Mouse (Mus musculus) midbrain, embryonic 12.5 days (tissue): ENCODE results near the gene Gm17949. TPM values are rescaled to one million over a fixed set of nuclear protein-coding genes. Genes with fewer than 3 reads are reported as not detected.
"Not testable (repeated sequence)": the region's sequence is repeated elsewhere in the genome, so short reads cannot be mapped to it uniquely, and the experiment has no call there.

Source experiments
- ATAC-seq: fragments of 200-750 bp; cut with Nextera tagmentation; 2 replicates; pipeline ENCODE4 v1.8.0; 2017; ENCODE audit warnings: low read depth, moderate TSS enrichment, moderate library complexity; ENCODE audit not compliant: low FRiP score
- H3K27ac ChIP-seq: fragments of 300-500 bp; sonication (generic); replicated peaks from 2 replicates; pipeline ENCODE4 v1.5.1; 2016; ENCODE audit warnings: mild to moderate bottlenecking
- H3K27me3 ChIP-seq: fragments of 300-500 bp; sonication (generic); 2 replicates; pipeline ENCODE4 v1.6.1; 2016; ENCODE audit warnings: mild to moderate bottlenecking
- H3K36me3 ChIP-seq: fragments of 300-500 bp; sonication (generic); 2 replicates; pipeline ENCODE4 v1.6.1; 2016
- H3K4me1 ChIP-seq: fragments of 300-500 bp; sonication (generic); 2 replicates; pipeline ENCODE4 v1.6.1; 2016
- H3K4me2 ChIP-seq: fragments of 300-500 bp; sonication (generic); replicated peaks from 2 replicates; pipeline ENCODE4 v1.6.1; 2016; ENCODE audit warnings: mild to moderate bottlenecking, moderate library complexity
- H3K4me3 ChIP-seq: fragments of 300-500 bp; sonication (generic); 2 replicates; pipeline ENCODE4 v1.5.1; 2016; ENCODE audit warnings: mild to moderate bottlenecking
- H3K9ac ChIP-seq: fragments of 300-500 bp; sonication (generic); replicated peaks from 2 replicates; pipeline ENCODE4 v1.6.1; 2016; ENCODE audit warnings: mild to moderate bottlenecking, moderate library complexity
- H3K9me3 ChIP-seq: fragments of 300-500 bp; sonication (generic); 2 replicates; pipeline ENCODE4 v1.6.1; 2016; ENCODE audit warnings: mild to moderate bottlenecking
- WGBS: fragments of 180-500 bp; shearing (Covaris S2); methylation state at CpG from one replicate; pipeline ENCODE4 v1.1.7; 2016; 5-methylcytosine and 5-hydroxymethylcytosine counted together
- polyA plus RNA-seq: library from polyadenylated mRNA; unstranded; fragments of >200 nt; fragmentation: Nextera tagmentation; extraction: Ambion mirVana; gene quantifications from 2 replicates; pipeline ENCODE4 v1.2.1, GENCODE M21; 2016

Gm17949 gene
- polyA plus RNA-seq, 1 experiment from 2014 or later = 0.34 TPM

GRCm38 (mm10) chr17:57027471-57027870, 16.2 kb downstream of the Gm17949 start:
- WGBS = 92% methylated on average over 4 of the region's 4 CpGs
- no peak overlapping the region for H3K9ac ChIP-seq
- H3K4me2 ChIP-seq = no peak overlapping the region
- H3K4me3 ChIP-seq = no peak overlapping the region
- H3K4me1 ChIP-seq = peaks cover 20% of the 10 kb centered on the region
- H3K9me3 ChIP-seq = no peaks in the 10 kb centered on the region
- H3K27me3 ChIP-seq = no peaks in the 10 kb centered on the region
- no peak overlapping the region for H3K27ac ChIP-seq
- H3K36me3 ChIP-seq = peaks cover 67% of the 10 kb centered on the region
- no peak for ATAC-seq

- Histone ChIP-seq H3K27ac (no peak overlapping the region), H3K9ac (peak overlapping the region; percentile 100), H3K4me3 (peak overlapping the region; percentile 99), H3K4me1 (peaks cover 26% of the 10 kb centered on the region), H3K36me3 (peaks cover 45% of the 10 kb centered on the region), H3K27me3 (0 out of 2 replicates have a peak, but pooled peaks cover 1% of the 10 kb centered on the region), H3K9me3 (no peaks in the 10 kb centered on the region), H3K4me2 (peak overlapping the region; percentile 96)
- no peak for ATAC-seq
- WGBS = 60% methylated on average over 8 of the region's 8 CpGs
Measured at GRCm38 (mm10) chr17:57029691-57030090, 18.4 kb downstream of the Gm17949 start.

- WGBS = under 1% methylated on average over 75 of the region's 99 CpGs
- peak within 1 kb of the TSS; percentile 94 for H3K27ac ChIP-seq
- peak within 1 kb of the TSS; percentile 100 for H3K9ac ChIP-seq
- H3K27me3 ChIP-seq = peaks cover 4% of the 10 kb centered on the region; the same call in 1 of the 2 replicates
- H3K4me2 ChIP-seq = peak within 1 kb of the TSS; percentile 96
- peaks cover 26% of the 10 kb centered on the region for H3K4me1 ChIP-seq
- H3K36me3 ChIP-seq = peaks cover 31% of the 10 kb centered on the region
- no peaks in the 10 kb centered on the region for H3K9me3 ChIP-seq
- peak; percentile 0; the same call in 1 of the 2 replicates for ATAC-seq
- H3K4me3 ChIP-seq = peak within 1 kb of the TSS; percentile 99
Measured at GRCm38 (mm10) chr17:57030931-57031660, 19.8 kb downstream of the Gm17949 start, which contains the start of gene Khsrp. TSS of gene Khsrp (minus strand) at chr17:57031522.

- ATAC-seq = peak; percentile 98
- WGBS = under 1% methylated on average over 38 of the region's 38 CpGs
- Histone ChIP-seq H3K36me3 (peaks cover 24% of the 10 kb centered on the region), H3K27ac (peak overlapping the region; percentile 87), H3K9ac (no peak overlapping the region; the same call in 1 of the 2 replicates), H3K4me3 (peak overlapping the region; percentile 99), H3K9me3 (no peaks in the 10 kb centered on the region), H3K4me1 (peaks cover 26% of the 10 kb centered on the region), H3K4me2 (peak overlapping the region; percentile 55), H3K27me3 (peaks cover 4% of the 10 kb centered on the region; the same call in 1 of the 2 replicates)
Measured at GRCm38 (mm10) chr17:57031661-57032420, 20.6 kb downstream of the Gm17949 start.

GRCm38 (mm10) chr17:57032854-57033253, 21.6 kb downstream of the Gm17949 start:
- 80% methylated on average over 4 of the region's 4 CpGs for WGBS
- H3K4me2 ChIP-seq = no peak overlapping the region
- peaks cover 14% of the 10 kb centered on the region for H3K36me3 ChIP-seq
- H3K4me1 ChIP-seq = peaks cover 26% of the 10 kb centered on the region
- no peak overlapping the region for H3K9ac ChIP-seq
- ATAC-seq = no peak
- peaks cover 8% of the 10 kb centered on the region for H3K27me3 ChIP-seq
- H3K4me3 ChIP-seq = peak overlapping the region; percentile 99; the same call in 1 of the 2 replicates
- H3K9me3 ChIP-seq = no peaks in the 10 kb centered on the region
- 0 out of 2 replicates have a peak overlapping the region, but pooled peaks have one; percentile 87 for H3K27ac ChIP-seq

- WGBS = 29% methylated on average over 8 of the region's 8 CpGs
- H3K4me1 ChIP-seq = no peaks in the 10 kb centered on the region
- H3K9me3 ChIP-seq = no peaks in the 10 kb centered on the region
- peaks cover 27% of the 10 kb centered on the region for H3K27me3 ChIP-seq
- H3K27ac ChIP-seq = no peak overlapping the region
- H3K4me3 ChIP-seq = no peak overlapping the region
- ATAC-seq = no peak
- no peak overlapping the region for H3K9ac ChIP-seq
- no peak overlapping the region for H3K4me2 ChIP-seq
- H3K36me3 ChIP-seq = no peaks in the 10 kb centered on the region
Measured at GRCm38 (mm10) chr17:57038978-57039377, 27.7 kb downstream of the Gm17949 start.

- no peaks in the 10 kb centered on the region for H3K4me1 ChIP-seq
- H3K9ac ChIP-seq = no peak within 1 kb of the TSS
- H3K4me3 ChIP-seq = no peak within 1 kb of the TSS
- H3K9me3 ChIP-seq = no peaks in the 10 kb centered on the region
- H3K4me2 ChIP-seq = no peak within 1 kb of the TSS
- peaks cover 28% of the 10 kb centered on the region for H3K27me3 ChIP-seq
- ATAC-seq = no peak
- peaks cover 19% of the 10 kb centered on the region for H3K36me3 ChIP-seq
- no peak within 1 kb of the TSS for H3K27ac ChIP-seq
- WGBS = 78% methylated on average over 8 of the region's 8 CpGs
Measured at GRCm38 (mm10) chr17:57041554-57041953, 30.3 kb downstream of the Gm17949 start, which contains the start of gene Slc25a41. TSS of gene Slc25a41 (minus strand) at chr17:57041654.

GRCm38 (mm10) chr17:57047406-57047805, 36.1 kb downstream of the Gm17949 start:
- H3K36me3 ChIP-seq = peaks cover 51% of the 10 kb centered on the region
- H3K9ac ChIP-seq = no peak overlapping the region
- no peaks in the 10 kb centered on the region for H3K9me3 ChIP-seq
- 0 out of 2 replicates have a peak, but pooled peaks cover 4% of the 10 kb centered on the region for H3K27me3 ChIP-seq
- no peak overlapping the region for H3K27ac ChIP-seq
- no peak overlapping the region for H3K4me2 ChIP-seq
- 29% methylated on average over 5 of the region's 5 CpGs for WGBS
- H3K4me3 ChIP-seq = no peak overlapping the region
- peak; percentile 36; the same call in 1 of the 2 replicates for ATAC-seq
- H3K4me1 ChIP-seq = no peaks in the 10 kb centered on the region

GRCm38 (mm10) chr17:57048816-57049215, 37.5 kb downstream of the Gm17949 start:
- H3K27me3 ChIP-seq = 0 out of 2 replicates have a peak, but pooled peaks cover 4% of the 10 kb centered on the region
- H3K27ac ChIP-seq = no peak overlapping the region
- H3K9me3 ChIP-seq = no peaks in the 10 kb centered on the region
- no peak overlapping the region for H3K4me2 ChIP-seq
- WGBS = 98% methylated on average over 3 of the region's 3 CpGs
- ATAC-seq = no peak
- H3K9ac ChIP-seq = no peak overlapping the region
- no peak overlapping the region for H3K4me3 ChIP-seq
- no peaks in the 10 kb centered on the region for H3K4me1 ChIP-seq
- peaks cover 64% of the 10 kb centered on the region for H3K36me3 ChIP-seq

GRCm38 (mm10) chr17:57051679-57052078, 40.4 kb downstream of the Gm17949 start:
- not testable (repeated sequence) for H3K9me3 ChIP-seq, ATAC-seq, H3K4me1 ChIP-seq, H3K27ac ChIP-seq, H3K4me2 ChIP-seq, H3K4me3 ChIP-seq, H3K27me3 ChIP-seq, H3K9ac ChIP-seq
- H3K36me3 ChIP-seq = peaks cover 68% of the 10 kb centered on the region
- 81% methylated on average over 4 of the region's 4 CpGs for WGBS

- Histone ChIP-seq H3K9me3 (no peaks in the 10 kb centered on the region), H3K4me2 (no peak overlapping the region), H3K9ac (no peak overlapping the region), H3K27me3 (peaks cover 5% of the 10 kb centered on the region), H3K27ac (no peak overlapping the region), H3K4me3 (no peak overlapping the region), H3K36me3 (peaks cover 52% of the 10 kb centered on the region), H3K4me1 (peaks cover 21% of the 10 kb centered on the region)
- ATAC-seq = no peak
- 88% methylated on average over 3 of the region's 3 CpGs for WGBS
Measured at GRCm38 (mm10) chr17:57056246-57056645, 45.0 kb downstream of the Gm17949 start.
